Mouse (Mus musculus): Measurements from ENCODE around the gene Siah1a.

Gene Siah1a

DNA sequence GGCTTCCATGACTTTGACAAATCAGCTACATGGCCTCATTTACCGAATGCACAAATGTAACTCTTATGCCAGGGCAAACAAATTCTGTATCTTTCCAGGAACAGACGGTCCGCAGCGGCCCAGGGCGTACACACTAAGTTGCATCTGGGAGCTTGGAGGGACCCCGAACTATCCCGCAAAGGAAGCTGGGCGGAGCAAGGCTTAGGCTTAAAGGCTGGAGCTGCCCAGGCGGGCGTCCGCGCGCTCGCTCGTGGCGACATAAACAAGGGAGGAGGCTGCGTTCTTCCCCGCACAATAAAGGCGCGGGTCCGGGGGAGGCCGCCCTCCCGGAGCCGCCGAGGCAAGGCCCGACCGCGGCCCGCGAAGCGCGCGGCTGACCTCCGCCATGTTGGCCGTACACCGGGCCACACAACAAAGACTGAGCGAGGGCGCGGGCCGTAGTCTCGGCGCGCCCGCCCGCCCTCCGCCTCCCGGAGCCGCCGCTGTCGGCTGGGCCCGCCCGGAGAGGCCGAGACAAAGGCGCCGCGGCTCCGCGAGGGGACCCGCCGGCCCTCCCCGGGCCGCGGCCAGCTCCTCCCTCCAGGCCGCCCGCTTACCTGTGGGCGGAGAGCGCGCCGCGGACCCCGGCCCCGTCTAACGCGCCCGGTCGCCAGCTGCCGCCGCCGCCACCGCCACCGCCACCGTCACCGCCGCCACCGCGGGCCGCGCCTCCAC lies at the start of gene Siah1a, which contains the start of gene Gm10638:
Siah1a (minus strand) TSS at position 714 of the 714 bp plus-strand sequence.
Gm10638 (plus strand) TSS at position 479 of the 714 bp plus-strand sequence.
- in situ Hi-C loops (cut with MboI, MseI): no loop called here

DNA sequence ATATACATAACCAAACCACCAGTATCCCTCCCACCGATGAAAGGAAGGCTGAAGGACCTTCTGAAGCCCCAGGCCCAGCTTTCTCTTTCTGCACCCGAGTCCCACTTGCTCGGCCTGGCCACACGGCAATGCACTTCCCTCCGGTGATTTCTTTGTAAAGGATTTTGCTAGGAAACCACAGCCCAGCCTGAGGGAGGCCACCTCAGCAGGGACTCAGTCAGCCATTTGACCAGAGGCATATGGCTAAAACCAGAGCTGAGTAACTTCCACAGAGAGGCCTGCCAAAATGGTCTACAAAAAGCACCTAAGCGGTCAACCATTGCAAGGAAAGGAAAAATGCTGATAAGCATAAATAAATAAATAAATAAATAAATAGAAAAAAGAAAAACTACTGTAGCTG lies 49.0 kb upstream of the Siah1a start:
- in situ Hi-C loops (cut with MboI, MseI): no loop called here

DNA sequence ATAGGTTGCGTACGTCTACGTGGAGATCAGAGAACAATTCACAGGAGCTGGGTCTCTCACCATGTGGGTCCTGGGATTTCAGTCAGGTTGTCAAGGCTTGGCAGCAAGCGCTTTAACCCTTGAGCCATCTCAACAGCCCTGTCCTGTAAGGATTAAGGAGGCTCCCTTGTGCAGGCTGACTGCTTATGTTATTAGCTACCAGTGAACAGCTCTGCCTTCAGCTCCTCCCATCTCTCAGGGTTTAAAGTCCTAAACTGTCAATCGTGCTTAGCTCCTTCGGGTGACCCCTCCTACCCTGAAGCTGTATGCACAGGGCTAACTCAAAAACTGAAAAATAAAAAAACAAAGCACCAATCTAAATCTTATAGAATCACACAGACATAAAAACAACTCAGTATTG lies 45.8 kb upstream of the Siah1a start:
- in situ Hi-C loops (cut with MboI, MseI): no loop called here

DNA sequence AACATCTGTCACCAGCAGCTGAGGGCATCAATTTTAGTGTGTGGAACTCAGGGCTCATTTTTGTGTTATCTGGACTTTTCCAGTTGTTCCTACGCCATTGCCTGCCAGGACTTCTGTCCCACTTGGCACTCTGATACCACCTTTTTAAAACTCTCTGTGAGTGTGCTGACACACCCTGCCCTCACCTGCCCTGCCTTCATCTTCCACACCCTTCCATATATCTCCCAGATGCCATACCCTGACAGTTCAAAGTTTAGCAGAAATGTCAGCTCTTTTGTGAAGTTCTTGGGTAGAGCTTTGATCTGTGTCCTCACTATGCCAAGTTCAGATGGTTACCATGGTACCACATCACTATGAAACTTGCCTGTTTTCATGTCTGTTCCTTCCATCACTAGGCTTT lies 43.8 kb upstream of the Siah1a start:
- in situ Hi-C loops (cut with MboI, MseI): no loop called here

DNA sequence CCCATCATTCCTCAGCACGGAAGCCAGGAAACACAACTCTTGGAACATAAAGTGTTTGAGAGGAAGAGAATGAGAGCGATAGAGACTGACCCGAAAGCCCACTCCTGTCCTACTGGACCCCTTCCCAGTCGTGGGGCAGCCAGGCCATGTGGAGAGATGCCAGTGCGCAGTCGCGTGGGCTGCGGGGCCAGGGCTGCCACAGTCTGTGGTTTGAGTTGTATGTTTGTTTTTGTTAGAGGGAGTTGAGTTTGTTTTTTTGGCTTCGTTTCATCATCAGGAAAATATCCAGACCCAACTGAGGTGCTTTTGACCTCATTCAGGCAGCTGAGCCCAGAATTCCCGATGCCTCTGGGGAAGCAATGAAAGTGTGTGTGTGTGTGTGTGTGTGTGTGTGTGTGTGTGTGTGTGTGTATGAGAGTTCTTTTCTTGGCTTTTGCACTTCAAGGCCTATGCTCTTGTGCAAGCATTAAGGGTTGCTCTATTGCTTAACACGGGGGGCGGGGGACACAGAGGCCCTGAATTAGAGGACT lies 42.2 kb upstream of the Siah1a start:
- in situ Hi-C loops (cut with MboI, MseI): no loop called here

DNA sequence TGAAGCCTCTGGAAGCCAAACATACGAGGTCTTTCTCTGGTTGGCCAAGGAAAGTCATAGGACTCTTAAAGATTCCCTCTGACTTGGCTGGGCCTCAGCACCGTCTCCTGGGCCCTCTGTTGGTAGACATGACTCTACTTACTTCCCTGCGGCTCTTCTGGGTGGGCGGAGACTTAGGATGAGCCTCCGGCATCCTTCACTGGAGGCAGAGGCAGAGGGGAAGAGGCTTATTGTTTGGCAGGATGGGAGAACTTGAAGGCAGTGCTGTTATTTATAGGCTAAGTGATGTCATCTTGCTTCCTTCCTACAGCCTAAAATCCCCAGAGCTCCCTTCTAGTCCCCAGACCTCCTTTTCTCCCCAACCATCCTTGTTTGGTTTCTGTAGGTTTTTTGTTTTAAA lies 40.8 kb upstream of the Siah1a start:
- in situ Hi-C loops (cut with MboI, MseI): no loop called here

DNA sequence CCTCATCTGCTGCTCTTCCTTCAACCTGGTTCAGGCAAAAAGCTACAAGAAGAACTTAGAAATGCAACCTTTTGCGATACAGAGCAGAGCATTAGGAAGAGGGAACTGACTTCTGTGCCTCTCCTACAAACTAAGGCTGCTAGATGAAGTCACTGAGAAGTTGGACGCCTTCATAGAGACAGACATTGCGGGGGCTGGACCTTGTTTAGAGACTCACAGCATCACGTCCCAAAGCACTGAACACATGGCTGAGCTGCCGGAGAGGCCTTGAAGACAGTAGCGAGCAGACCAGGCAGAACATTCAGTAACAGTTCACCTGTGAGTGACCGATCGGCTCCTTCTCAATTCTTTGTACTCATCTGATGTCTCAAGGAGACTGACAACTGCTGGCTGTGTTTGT lies 35.4 kb upstream of the Siah1a start:
- in situ Hi-C loops (cut with MboI, MseI): no loop called here

DNA sequence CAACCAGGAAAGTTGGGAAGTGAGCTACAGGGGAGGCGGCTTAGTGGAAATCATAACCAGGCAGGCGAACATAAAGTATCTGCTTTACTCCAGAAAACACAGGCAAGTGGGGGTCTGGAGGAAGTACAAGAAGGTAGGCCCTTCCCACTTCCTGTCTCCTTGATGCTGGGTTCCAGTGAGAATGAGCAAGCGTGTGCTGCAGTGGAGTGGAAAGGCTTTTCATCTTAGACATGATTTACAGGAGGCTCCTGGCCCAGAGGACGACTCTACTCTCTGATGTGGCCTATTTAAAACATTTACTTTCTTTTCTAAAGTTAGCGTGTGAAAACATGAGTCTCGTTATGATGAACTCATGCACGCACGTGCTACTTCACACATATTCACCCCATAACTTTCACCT lies 33.5 kb upstream of the Siah1a start:
- in situ Hi-C loops (cut with MboI, MseI): no loop called here

DNA sequence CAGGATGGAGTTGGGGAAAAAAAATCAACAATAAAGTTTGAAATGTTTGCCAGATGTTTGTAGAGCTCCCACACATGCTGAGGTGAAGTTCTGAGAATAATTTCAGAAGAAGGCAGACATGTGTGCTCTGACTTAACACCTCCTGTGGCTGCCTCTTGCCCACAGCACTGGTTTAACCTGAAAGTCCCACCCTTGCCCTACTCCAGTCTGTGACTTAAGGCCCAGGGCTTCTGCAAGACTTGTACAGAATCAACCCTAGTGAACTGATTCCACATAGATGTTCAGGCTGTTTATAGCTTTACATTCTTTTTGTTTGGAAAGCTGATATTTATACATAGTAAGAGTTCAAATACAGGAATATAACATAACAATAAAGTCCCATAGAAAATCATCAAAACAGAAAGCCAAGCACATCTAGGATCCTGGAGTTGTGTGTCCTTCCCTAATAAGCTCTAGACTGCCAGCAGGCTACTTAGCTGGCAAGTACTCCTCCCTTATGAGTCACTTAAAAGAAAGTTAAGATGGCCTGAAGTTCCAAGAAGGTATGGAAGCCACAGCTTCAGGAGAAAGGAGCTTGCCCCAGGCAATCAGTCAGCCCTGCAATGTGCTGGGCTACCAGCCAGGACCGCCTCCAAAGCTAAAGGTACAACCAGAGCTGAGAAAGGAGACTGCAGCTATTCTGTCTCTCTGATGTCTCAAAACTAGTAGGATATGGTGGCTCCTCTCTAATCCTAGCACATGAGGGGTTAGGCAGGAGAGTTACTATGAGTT lies 24.4 kb upstream of the Siah1a start:
- in situ Hi-C loops (cut with MboI, MseI): no loop called here

DNA sequence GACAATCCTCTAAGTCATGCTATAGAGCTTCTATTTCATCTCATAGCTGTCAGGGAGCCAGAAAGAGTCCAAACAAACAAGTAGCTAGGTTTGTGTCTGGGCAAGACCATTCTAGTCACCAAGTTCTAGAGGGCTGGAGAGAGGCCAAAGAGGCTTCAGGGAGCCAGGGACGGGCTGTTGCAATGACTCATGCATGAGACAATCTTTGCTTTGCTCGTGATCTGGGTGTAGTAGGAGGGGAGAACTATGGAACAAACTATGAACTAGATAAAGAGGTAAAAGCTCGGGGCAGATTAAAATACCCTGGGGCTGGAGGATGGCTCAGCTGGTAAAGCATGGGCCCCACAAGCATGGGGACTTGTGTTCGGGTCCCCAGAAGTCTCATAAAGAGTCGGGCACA lies 22.8 kb upstream of the Siah1a start:
- in situ Hi-C loops (cut with MboI, MseI): no loop called here

DNA sequence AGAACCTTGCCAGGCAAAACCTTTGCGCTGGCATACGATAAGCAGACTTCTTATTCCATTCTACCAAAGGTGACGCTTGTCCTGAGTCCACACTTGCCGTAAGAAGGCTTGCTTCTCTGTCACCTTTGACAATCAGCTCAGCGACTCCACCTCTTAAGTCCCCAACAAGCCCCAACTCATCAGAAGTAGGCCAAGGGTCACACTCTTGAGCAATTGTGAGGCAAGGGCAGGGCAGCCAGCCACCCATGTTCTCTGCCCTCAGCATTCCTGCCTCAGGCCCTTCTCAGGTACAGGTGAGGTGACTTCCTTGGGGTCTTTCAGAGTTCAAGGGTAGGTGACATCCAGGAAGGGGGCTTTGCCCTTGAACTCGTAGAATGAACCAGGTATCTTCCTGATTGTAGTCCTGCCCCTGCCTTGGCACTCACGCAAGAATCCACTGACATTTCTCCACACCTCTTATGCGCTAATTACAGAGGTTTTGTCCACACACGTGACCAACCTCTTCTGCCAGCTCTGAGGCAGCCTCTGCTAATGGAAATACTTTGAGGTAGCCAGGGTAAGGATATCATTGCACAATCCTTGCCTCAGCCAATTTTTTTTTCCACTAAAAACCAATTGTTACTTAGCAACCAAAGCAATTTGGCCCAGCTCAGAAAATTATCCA lies 20.9 kb upstream of the Siah1a start:
- in situ Hi-C loops (cut with MboI, MseI): no loop called here

DNA sequence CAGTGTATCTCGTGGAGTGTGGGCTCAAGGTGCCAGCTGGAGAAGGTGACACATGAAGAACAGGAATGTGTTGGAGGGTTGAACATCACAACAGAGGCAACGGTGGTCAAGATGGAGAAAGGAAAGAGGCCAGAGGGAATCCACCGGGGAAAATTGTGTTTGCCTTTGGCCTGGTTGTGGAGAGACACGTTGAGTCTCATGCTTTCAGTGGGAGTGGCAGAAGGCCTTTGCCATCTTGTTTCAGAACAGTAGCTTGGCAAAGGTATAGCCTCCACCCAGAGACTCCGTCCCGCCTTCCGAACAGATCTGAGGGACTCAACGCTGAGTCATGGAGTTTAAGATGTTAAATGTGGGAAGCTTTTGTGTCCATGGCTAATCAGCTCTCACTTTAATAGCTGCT lies 19.9 kb upstream of the Siah1a start:
- in situ Hi-C loops (cut with MboI, MseI): no loop called here

DNA sequence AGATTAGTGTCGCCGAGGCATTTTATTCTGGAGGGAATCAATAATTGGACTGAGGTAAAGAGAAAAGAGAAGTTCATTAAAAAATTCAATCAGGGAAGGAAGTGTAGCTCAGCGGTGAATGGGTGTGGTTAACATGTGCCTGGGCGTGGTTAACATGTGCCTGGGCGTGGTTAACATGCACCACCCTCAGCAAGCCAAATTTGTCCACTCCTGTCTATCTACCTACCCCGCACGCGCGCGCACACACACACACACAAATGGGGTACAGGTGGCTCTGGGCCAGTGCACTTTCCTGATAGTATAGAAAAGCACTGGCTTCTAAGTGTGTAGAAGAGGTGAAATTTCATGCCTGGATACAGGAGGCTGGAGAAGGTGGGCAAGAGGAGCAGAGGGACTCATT lies 19.4 kb upstream of the Siah1a start:
- in situ Hi-C loops (cut with MboI, MseI): no loop called here

DNA sequence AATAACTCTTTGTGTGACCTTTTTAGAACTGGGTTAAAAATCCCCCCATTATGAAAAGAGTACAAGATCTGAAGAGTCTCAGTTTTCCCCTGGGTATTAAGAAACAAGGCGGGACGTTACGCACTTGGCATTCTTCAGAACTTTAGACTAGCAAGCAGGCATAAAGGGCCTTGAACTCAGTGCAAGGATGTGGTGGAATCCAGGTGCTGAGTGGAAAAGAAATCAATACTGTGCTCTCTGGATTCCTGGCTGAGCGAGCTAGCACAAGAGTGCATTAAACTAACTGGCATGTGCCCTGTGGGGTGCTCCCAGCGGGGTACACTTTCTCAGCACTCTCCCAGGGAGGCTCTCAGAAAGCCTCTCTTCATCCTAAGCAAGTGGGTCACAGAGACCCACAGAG lies 17.1 kb upstream of the Siah1a start:
- in situ Hi-C loops (cut with MboI, MseI): no loop called here

DNA sequence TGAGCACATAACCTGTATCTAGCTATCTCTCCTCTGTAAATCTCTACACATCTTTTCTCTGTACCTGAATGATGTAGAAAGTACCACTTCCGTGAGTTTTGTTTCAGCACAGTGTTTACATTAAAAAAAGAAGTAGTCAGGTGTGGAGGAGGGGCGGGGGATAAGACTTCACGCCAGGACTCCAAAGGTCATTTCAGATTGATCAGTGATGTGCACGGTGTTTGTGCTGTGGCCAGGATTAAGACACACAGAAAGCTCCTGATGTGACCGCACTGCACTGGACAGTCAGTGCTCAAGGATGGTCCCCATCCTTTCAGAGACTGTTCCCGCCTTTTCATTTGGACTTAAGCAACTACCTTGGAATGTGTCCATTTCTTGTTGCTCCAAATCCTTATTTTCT lies 15.0 kb upstream of the Siah1a start:
- in situ Hi-C loops (cut with MboI, MseI): no loop called here

DNA sequence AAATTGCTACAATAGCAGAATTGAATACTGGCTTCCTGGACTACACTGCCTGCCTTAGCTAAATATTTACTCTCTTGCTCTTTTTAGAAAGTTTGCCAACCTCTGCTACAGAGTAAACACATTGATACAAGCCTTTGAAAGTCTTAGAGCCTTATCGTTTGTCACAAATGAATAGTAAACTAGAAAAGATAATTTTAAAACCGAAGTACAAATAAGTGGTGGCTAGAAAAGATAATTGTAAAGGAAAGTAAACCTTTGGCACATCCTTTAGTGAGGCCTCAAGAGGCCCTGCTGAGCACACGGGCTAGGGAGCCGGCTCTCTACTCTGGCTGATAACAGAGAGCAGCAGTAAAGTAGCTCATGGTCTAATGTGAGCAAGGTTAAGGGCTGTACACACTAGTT lies 13.4 kb upstream of the Siah1a start:
- in situ Hi-C loops (cut with MboI, MseI): no loop called here

DNA sequence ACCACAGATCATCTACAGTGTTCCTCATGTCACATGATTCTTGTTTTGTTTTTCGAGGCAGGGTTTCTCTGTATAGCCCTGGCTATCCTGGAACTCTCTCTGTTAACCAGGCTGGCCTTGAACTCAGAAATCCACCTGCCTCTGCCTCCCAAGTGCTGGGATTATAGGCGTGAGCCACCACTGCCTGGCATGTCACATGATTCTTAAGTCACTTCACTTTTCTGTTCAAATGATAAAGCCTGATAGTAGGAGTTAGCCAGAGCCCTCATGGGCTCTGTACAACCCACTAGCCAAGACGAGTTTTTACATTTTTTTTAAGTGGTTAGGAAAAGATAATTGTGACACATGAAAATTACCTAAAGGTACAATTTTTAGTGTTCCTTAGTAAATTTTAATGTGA lies 12.9 kb upstream of the Siah1a start:
- in situ Hi-C loops (cut with MboI, MseI): no loop called here

DNA sequence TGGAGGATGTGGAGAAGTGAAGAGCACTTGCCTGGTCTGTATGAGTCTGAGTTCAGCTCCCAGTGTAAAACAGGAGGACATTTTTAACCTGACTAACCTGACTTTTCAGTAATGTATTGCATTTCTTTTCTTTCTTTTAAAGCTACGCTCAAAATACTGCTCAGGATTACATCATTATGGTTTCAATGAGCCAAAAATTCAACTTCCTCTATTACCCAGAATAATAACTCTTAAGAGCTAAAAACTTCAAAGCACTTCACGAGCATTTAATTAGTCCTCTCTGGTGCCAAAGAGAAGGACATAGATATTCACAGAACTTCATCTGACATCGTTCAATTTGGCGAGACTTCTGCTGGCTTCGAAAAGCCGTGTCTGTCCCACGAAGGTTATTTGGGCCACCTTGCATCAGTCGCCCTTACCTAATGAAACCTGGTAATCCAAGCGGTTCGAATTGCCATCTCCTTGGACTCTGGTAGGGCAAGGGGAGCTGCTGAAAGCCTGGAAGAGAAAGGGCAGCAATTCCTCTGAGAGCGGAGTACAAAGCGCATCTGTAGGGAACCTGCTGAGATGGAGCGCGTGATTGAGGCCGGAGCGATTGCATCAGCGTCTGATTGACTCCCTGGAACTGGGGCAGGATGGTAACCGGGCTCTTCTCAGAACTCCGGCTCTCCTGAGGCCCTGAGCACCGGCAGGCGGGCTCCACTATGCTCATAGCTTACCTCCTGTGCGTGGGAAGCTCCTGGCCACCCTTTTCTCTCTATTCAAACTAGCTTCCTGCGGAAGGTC lies 11.4 kb upstream of the Siah1a start:
- in situ Hi-C loops (cut with MboI, MseI): no loop called here

DNA sequence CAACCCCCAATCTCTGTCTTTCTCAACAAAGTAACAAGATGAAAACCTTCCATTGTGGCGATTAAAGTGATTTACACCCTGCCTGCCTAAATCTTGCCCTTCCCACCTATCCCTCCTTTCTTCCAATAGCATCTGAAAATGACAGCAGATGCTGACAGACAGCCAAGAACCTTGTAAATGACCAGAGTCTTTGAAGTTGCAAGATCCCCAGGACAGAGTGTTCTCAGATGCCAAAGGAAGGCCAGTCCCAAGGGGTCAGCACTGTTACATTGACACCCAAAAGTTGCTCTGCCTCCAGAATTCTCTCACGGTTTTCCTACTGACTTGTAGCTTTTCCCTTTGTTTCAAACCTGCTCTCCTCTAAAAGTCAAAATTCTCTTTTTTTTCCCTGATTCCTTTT lies 4.1 kb upstream of the Siah1a start:
- in situ Hi-C loops (cut with MboI, MseI): no loop called here

DNA sequence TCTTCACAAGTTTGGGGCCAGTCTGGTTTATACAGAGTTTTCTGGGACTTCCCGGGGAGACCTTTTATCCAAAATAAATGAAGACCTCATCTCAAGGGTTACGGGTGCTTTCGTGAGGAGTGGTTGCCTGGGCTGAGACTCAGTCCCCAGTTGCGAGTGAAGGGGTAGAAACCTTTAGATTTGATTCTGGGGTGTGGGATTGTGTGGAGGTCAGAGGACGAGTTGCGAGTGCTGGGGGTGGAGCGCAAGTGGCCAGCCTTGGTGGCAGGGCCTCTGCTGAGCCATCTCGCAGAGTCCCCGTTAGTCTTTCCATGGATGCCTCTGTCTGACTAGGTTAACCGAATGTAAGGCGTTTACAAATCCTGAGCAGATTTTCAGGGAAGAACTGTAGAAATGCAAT lies 777 bp upstream of the Siah1a start:
- in situ Hi-C loops (cut with MboI, MseI): no loop called here

DNA sequence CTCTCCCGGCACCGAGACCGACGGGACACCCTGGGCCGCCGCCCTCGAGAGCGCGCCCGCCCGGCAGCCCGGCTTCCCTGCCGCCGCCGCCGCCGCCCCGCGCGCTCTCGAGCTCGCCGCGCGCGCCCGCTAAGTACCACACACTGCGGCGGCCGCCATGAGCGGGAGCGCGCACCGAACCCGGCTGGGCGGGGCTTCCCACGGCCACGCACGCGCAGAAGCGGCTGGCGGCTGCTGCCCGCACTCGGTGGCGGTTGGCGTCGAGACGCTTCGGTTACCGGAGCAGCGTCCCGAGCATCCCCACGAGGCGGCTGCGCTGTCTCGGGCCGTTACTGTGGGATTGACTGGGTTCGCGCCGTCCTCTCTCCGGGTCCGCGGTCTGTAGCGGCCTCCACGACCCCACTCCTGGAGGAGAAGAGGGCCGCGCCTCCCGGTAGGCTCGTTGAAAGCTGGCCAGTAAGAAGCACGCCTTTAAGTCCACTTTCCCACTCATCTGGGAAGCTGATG lies 254 bp upstream of the Siah1a start:
- in situ Hi-C loops (cut with MboI, MseI): no loop called here
